Mouse (Mus musculus) heart, embryonic 13.5 days (tissue): ENCODE data around the gene 4931422A03Rik. TPM values are rescaled to one million over a fixed set of nuclear protein-coding genes. Genes with fewer than 3 reads are reported as not detected.
"Not testable (repeated sequence)": the region's sequence is repeated elsewhere in the genome, so short reads cannot be mapped to it uniquely, and the experiment has no call there.

Source experiments
- ATAC-seq: fragments of 200-750 bp; cut with Nextera tagmentation; 2 replicates; pipeline ENCODE4 v1.8.0; 2017; ENCODE audit warnings: moderate TSS enrichment; ENCODE audit not compliant: insufficient number of reproducible peaks, low FRiP score, low TSS enrichment; ENCODE audit errors: extremely low read depth
- H3K27ac ChIP-seq: fragments of 300-500 bp; sonication (generic); replicated peaks from 2 replicates; pipeline ENCODE4 v1.5.1; 2015; ENCODE audit warnings: moderate library complexity, mild to moderate bottlenecking, inconsistent platforms
- H3K27me3 ChIP-seq: fragments of 300-500 bp; sonication (generic); replicated peaks from 2 replicates; pipeline ENCODE4 v1.6.1; 2015; ENCODE audit warnings: mild to moderate bottlenecking, inconsistent platforms
- H3K36me3 ChIP-seq: fragments of 300-500 bp; sonication (generic); 2 replicates; pipeline ENCODE4 v1.6.1; 2015; ENCODE audit warnings: mild to moderate bottlenecking, inconsistent platforms
- H3K4me1 ChIP-seq: fragments of 300-500 bp; sonication (generic); 2 replicates; pipeline ENCODE4 v1.6.1; 2015; ENCODE audit warnings: inconsistent platforms
- H3K4me2 ChIP-seq: fragments of 300-500 bp; sonication (generic); 2 replicates; pipeline ENCODE4 v1.6.1; 2015; ENCODE audit warnings: inconsistent platforms, mild to moderate bottlenecking, moderate library complexity
- H3K4me3 ChIP-seq: fragments of 300-500 bp; sonication (generic); 2 replicates; pipeline ENCODE4 v1.5.1; 2015; ENCODE audit warnings: moderate library complexity, mild to moderate bottlenecking, inconsistent platforms
- H3K9ac ChIP-seq: fragments of 300-500 bp; sonication (generic); 2 replicates; pipeline ENCODE4 v1.6.1; 2015; ENCODE audit warnings: inconsistent platforms, mild to moderate bottlenecking, moderate library complexity
- H3K9me3 ChIP-seq: fragments of 300-500 bp; sonication (generic); 2 replicates; pipeline ENCODE4 v1.6.1; 2016; ENCODE audit warnings: inconsistent platforms
- WGBS: fragments of 180-500 bp; shearing (Covaris S2); methylation state at CpG from one replicate; pipeline ENCODE4 v1.1.7; 2015; ENCODE audit warnings: mixed read lengths; 5-methylcytosine and 5-hydroxymethylcytosine counted together
- polyA plus RNA-seq: library from polyadenylated mRNA; unstranded; fragments of >200 nt; fragmentation: Nextera tagmentation; extraction: Ambion mirVana; gene quantifications from 2 replicates; pipeline ENCODE4 v1.2.1, GENCODE M21; 2015

Gene 4931422A03Rik
- polyA plus RNA-seq, 1 experiment from 2014 or later: 1.6 TPM

DNA sequence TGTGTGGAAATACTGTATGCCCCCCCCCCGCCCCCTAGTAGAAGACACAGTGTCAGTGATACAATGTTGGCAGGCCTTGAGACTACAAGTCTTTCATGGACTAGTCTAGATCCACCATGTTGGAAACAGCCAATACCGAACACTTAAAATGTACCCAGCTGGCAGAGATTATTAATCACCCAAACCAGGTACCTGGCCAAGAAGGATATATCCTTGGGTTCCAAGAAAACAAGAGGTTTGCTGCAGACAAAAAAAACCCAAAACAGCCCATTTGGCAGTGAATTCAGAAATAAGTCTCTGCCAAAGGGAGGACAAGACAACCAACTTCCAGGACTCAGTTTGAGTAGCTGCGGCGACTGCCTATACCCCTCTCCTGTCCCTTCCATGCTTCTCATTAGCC, 3.5 kb downstream of the 4931422A03Rik start:
- no peak for ATAC-seq
- H3K9me3 ChIP-seq: no peaks in the 10 kb centered on the region
- WGBS: 89% methylated on average over 4 of the region's 4 CpGs

DNA sequence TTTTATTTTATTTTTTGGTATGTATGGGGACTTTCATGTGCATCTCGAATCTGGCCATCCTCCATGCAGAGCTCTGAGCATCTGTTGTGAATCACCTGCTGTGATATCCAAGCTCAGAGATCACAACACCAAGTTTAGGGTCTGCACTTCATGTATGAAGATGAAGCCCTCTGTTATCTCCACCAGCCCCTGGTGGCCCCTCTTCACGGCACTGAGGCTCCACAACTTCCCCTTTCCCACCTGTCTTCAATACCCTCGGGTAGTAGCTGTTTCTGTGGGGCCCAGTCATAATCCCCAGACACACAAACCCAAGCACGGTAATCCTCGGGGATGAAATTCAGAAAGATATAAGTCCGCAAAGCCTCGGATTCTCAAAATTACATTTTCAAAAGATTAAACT, 5.1 kb downstream of the 4931422A03Rik start:
- Histone ChIP-seq H3K36me3 (no peaks in the 10 kb centered on the region), H3K4me3 (no peak overlapping the region), H3K9me3 (no peaks in the 10 kb centered on the region), H3K4me2 (no peak overlapping the region), H3K27me3 (no peaks in the 10 kb centered on the region), H3K9ac (no peak overlapping the region), H3K27ac (no peak overlapping the region), H3K4me1 (peaks cover 5% of the 10 kb centered on the region; the same call in 1 of the 2 replicates)
- ATAC-seq: no peak
- WGBS: 77% methylated on average over 7 of the region's 7 CpGs

More for the DNA sequence above, 3.5 kb downstream of the 4931422A03Rik start:
- H3K27me3 ChIP-seq: no peaks in the 10 kb centered on the region
- no peaks in the 10 kb centered on the region for H3K36me3 ChIP-seq
- no peak overlapping the region for H3K4me3 ChIP-seq
- no peak overlapping the region for H3K27ac ChIP-seq
- H3K9ac ChIP-seq: no peak overlapping the region
- no peak overlapping the region for H3K4me2 ChIP-seq
- H3K4me1 ChIP-seq: peaks cover 17% of the 10 kb centered on the region

DNA sequence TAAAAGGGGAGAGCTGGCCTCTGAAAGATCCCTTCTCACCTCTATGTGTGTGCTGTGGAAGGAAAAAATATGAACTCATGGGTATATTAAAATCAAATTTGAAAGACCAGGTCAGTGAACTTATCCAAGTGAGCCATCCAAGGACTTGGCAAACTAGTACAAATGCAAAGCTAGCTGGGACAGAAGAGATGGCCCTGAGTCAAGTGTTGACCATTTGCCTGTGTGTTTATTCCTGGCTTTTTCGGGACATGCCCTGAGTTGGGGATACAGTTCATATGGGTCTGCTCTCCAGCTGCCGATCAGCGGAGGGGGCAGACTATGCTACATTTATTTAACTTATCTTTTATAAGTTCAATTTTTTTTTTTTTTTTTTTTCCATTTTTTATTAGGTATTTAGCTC, 19.3 kb downstream of the 4931422A03Rik start:
- not testable (repeated sequence) for H3K4me1 ChIP-seq, H3K4me3 ChIP-seq, H3K4me2 ChIP-seq, H3K9me3 ChIP-seq, H3K36me3 ChIP-seq, ATAC-seq, H3K27ac ChIP-seq, H3K9ac ChIP-seq, H3K27me3 ChIP-seq
- 86% methylated on average over 3 of the region's 3 CpGs for WGBS

DNA sequence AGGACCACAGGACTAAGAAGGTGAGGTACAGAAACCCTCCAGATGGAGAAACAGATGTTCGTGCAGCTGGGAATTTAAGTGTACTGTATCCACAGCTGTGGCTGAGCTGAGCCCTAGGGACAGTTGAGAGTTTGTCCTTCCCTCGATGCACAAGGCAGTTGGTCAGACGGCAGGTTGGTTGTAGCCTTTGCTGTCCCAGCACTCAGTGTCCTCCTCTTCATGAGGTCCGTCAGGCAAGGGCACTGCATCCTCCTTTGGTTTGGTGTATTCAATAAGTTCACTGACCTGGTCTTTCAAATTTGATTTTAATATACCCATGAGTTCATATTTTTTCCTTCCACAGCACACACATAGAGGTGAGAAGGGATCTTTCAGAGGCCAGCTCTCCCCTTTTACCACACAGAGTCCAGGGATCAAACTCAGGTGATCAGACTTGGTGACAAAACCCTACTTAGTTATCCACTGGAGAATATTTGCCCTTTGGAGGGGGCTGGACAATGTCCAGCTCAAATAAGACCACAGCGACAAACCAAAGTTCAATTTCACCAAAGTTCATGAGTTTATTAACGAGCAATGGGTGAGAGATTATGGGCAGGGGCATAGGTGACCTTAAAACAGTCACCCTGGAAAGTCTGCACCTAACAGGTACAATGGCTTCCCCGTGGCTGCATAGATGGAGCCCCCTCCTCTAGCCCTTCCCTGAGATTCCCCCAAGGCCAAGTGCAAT, 20.2 kb downstream of the 4931422A03Rik start:
- ATAC-seq: no peak
- no peak overlapping the region for H3K4me2 ChIP-seq
- WGBS: 71% methylated on average over 7 of the region's 7 CpGs
- H3K9ac ChIP-seq: no peak overlapping the region
- no peaks in the 10 kb centered on the region for H3K36me3 ChIP-seq
- no peaks in the 10 kb centered on the region for H3K9me3 ChIP-seq
- peaks cover 16% of the 10 kb centered on the region for H3K27me3 ChIP-seq
- no peaks in the 10 kb centered on the region for H3K4me1 ChIP-seq
- H3K4me3 ChIP-seq: no peak overlapping the region
- H3K27ac ChIP-seq: no peak overlapping the region

DNA sequence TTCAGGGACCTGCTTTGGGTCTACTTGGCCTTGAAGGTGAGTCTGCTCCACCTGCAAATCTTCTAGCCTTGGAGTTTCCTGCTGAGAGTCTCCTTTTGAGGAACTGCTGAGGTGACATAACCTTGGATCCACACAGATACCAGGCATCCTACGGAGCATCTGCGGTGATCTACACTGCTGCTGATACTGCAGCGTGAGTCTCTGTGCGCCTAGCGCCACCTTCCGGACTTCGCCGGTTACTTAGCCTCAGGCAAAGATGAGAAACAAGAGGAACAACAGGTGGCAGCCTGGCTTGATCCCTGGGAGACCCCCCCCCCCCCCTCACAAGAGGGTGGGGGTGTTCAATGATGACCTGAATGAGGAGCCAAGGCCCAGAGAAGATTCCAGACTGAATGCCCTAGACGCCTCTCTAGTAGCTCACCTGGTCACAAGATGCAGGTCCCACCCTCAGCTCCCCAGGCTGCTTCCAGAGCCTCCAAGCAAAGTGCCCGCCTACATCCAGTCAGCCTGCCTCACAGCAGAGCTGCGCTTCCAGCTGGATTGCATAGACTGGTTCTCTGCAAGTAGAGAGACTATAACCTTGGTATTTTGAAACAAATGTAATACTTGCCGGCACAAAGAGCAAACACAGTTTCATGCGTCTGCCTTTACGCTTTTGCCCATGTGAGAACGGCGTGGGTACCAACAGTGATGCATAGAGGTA, 25.3 kb downstream of the 4931422A03Rik start:
- H3K9me3 ChIP-seq: no peaks in the 10 kb centered on the region
- H3K27me3 ChIP-seq: peaks cover 22% of the 10 kb centered on the region
- no peak overlapping the region for H3K9ac ChIP-seq
- no peak overlapping the region for H3K4me2 ChIP-seq
- no peaks in the 10 kb centered on the region for H3K4me1 ChIP-seq
- H3K4me3 ChIP-seq: no peak overlapping the region
- no peak overlapping the region for H3K27ac ChIP-seq
- no peak for ATAC-seq
- 31% methylated on average over 16 of the region's 16 CpGs for WGBS
- H3K36me3 ChIP-seq: no peaks in the 10 kb centered on the region

DNA sequence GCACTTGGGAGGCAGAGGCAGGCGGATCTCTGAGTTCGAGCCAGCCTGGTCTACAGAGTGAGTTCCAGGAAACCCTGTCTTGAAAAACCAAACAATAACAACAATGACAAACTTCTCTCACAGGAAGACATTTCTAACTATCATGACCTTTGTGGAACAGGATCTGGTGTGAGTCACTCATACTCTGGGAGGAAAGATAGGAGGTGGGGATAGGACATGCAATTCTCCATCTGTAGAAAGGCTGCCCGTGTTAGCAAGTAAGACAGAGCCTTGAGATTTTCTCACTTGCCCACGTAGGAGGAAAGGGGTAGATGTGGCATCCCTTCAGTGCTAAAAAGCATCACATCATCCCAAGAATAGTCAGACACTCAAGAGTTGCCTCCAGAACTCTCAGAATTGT, 26.3 kb downstream of the 4931422A03Rik start:
- H3K4me1 ChIP-seq: no peaks in the 10 kb centered on the region
- no peaks in the 10 kb centered on the region for H3K9me3 ChIP-seq
- no peak overlapping the region for H3K4me2 ChIP-seq
- H3K4me3 ChIP-seq: no peak overlapping the region
- no peak for ATAC-seq
- H3K9ac ChIP-seq: no peak overlapping the region
- whole genome bisulfite sequencing: 61% methylated on average over 4 of the region's 4 CpGs
- no peaks in the 10 kb centered on the region for H3K36me3 ChIP-seq
- peaks cover 22% of the 10 kb centered on the region for H3K27me3 ChIP-seq
- no peak overlapping the region for H3K27ac ChIP-seq

DNA sequence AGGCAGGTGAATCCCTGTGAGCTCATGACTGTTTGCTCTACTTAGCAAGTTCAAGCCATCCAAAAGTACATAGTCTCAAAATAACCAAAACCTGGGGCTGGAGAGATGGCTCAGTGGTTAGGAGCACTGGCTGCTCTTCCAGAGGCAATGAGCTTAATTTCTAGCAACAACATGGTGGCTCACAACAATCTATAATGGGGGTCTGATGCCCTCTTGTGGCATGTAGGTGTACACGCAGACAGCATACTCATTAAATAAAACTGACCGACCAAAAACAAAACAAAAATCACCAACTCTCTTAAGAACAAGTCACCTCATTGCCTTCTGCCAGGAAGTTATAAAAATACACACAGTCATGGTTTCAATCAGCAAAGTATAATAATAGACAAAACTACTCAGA, 27.1 kb downstream of the 4931422A03Rik start:
- Histone ChIP-seq H3K4me3 (no peak overlapping the region), H3K9ac (no peak overlapping the region), H3K4me2 (no peak overlapping the region), H3K27me3 (peaks cover 22% of the 10 kb centered on the region), H3K27ac (no peak overlapping the region), H3K9me3 (no peaks in the 10 kb centered on the region), H3K4me1 (no peaks in the 10 kb centered on the region), H3K36me3 (no peaks in the 10 kb centered on the region)
- WGBS: 21% methylated on average over 2 of the region's 2 CpGs
- no peak for ATAC-seq

DNA sequence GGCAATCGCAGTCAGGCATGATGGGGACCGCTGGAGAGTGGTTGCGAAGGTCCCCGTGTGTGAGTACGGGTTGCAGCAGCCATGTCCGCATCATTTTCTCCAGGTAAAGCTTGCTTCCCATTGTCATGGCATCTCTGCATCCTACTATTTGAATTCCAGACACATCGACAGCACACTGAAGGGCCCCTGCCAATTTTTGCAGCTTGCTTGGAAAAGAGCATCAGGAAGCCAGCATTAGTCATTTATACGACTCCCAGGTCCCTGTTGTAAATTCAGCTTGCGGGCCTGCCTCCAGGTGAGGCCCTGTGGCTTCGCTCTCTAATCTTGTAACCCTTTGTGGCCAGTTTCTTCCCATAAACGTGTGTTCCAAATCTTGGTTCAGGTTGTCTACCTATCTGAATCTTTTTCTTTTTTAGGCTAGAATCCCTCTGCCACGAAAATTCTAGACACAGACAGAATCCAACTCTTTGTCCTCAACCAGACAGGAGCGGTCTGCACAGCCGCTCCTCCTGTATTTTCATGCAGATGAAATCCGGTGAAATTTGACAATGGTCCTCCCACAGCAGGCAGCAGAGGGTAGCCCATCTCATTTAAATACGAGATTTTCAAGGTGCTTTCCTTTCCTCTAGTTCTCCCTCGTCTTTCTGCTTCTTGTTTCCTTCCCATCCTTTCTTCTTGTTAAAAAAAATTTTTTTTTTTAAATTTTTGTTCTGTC, 35.4 kb downstream of the 4931422A03Rik start:
- Histone ChIP-seq H3K4me3 (no peak overlapping the region), H3K27me3 (peaks cover 26% of the 10 kb centered on the region), H3K9ac (no peak overlapping the region), H3K9me3 (no peaks in the 10 kb centered on the region), H3K4me2 (no peak overlapping the region), H3K27ac (no peak overlapping the region), H3K36me3 (no peaks in the 10 kb centered on the region), H3K4me1 (no peaks in the 10 kb centered on the region)
- WGBS: 31% methylated on average over 17 of the region's 17 CpGs
- ATAC-seq: no peak

DNA sequence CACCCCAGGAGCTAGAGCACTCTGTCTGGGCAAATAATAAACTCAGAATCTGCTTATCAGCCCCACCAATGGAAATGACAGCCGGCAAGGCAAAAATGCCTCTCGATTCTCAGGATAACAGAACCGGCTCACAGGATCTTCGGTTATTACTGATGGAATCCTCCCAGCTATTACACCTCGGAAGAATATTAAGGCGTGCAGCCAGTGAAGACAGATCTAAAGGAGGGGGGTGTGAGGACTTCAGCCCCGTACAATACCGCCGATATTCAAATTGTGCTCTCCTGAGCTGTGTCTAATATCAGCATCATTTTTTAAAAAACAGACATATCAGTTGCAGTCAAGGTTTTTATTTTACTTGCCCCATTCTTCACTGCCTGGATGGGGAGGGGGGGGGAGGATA, 36.0 kb downstream of the 4931422A03Rik start:
- H3K9ac ChIP-seq: no peak overlapping the region
- WGBS: 63% methylated on average over 9 of the region's 9 CpGs
- H3K4me2 ChIP-seq: no peak overlapping the region
- H3K4me1 ChIP-seq: no peaks in the 10 kb centered on the region
- H3K4me3 ChIP-seq: no peak overlapping the region
- ATAC-seq: no peak
- H3K27ac ChIP-seq: no peak overlapping the region
- H3K36me3 ChIP-seq: no peaks in the 10 kb centered on the region
- H3K9me3 ChIP-seq: no peaks in the 10 kb centered on the region
- peaks cover 26% of the 10 kb centered on the region for H3K27me3 ChIP-seq

DNA sequence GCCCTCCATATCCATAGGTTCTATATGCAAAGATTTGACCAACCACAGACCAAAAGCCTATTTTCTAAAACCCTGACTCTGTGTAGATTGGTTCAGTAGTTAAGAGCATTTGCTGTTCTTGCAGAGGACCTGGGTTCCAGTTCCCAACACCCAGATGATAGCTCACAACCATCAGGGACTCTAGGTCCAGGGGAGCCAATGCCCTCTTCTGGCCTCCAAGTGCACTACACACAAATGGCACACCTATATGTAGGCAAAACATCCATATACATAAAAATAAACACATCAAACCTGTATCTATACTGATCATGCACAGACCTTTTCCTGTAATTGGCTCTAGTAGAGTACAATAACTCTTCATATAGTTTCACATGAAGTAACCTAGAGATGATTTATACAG, 36.9 kb downstream of the 4931422A03Rik start:
- Histone ChIP-seq H3K4me3 (no peak overlapping the region), H3K9ac (no peak overlapping the region), H3K36me3 (no peaks in the 10 kb centered on the region), H3K9me3 (no peaks in the 10 kb centered on the region), H3K27ac (no peak overlapping the region), H3K4me1 (no peaks in the 10 kb centered on the region), H3K4me2 (no peak overlapping the region), H3K27me3 (peaks cover 26% of the 10 kb centered on the region)
- ATAC-seq: no peak

DNA sequence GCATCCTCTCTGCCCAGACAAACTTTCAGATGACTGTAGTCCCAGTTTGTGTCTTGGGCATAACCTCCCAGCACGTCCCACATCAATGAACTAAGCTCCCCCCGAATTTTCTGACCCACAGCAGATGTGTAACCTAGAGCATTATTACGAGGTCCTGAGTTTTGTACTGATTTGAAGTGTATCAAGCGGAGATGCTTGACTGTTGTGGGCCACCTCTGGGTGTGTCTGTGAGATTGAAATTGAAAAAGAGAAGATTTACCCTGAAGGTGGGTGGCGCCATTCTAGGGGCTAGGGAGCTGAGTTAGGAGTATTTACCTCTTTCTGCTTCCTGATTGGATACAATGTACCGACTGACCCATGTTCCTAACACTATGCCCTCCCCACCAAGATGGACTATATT, 38.4 kb downstream of the 4931422A03Rik start:
- Histone ChIP-seq H3K4me1 (no peaks in the 10 kb centered on the region), H3K27ac (no peak overlapping the region), H3K4me2 (no peak overlapping the region), H3K9ac (no peak overlapping the region), H3K9me3 (no peaks in the 10 kb centered on the region), H3K27me3 (peaks cover 27% of the 10 kb centered on the region), H3K4me3 (no peak overlapping the region), H3K36me3 (no peaks in the 10 kb centered on the region)
- 78% methylated on average over 6 of the region's 6 CpGs for WGBS
- ATAC-seq: no peak
